Mouse (Mus musculus) myocyte (in vitro differentiated cells): ENCODE measurements at regions not wholly inside any gene's neighbourhood (a gene's known extent, or its start where the extent isn't known, plus 50 kb on each side); places are given as distances from the start of the nearest gene placed in this dataset.
"Not testable (repeated sequence)": the region's sequence is repeated elsewhere in the genome, so short reads cannot be mapped to it uniquely, and the experiment has no call there.

Experiments used
- H3K27me3 ChIP-seq: one replicate; pipeline ENCODE4 v1.6.1; 2011; ENCODE audit not compliant: control insufficient read depth, insufficient read depth, insufficient read length
- H3K36me3 ChIP-seq: one replicate; pipeline ENCODE4 v1.6.1; 2011; ENCODE audit not compliant: control insufficient read depth, insufficient read depth
- H3K4me2 ChIP-seq: one replicate; pipeline ENCODE4 v1.6.1; 2011; ENCODE audit warnings: low read depth, control low read depth
- H3K4me3 ChIP-seq: one replicate; pipeline ENCODE4 v1.5.1; 2011; ENCODE audit warnings: mild to moderate bottlenecking, control low read depth, moderate library complexity
- H3K79me2 ChIP-seq: one replicate; pipeline ENCODE4 v1.6.1; 2011; ENCODE audit not compliant: control insufficient read depth, insufficient read depth
- H3ac ChIP-seq: one replicate; pipeline ENCODE4 v1.6.1; 2011; ENCODE audit not compliant: control insufficient read depth, insufficient read length
- CEBPB ChIP-seq: IDR thresholded peaks from 2 replicates; pipeline ENCODE4 v1.6.1; 2011; ENCODE audit warnings: mild to moderate bottlenecking, moderate library complexity; ENCODE audit not compliant: poor library complexity, insufficient read depth, severe bottlenecking
- E2F4 ChIP-seq: IDR thresholded peaks from one replicate; pipeline ENCODE4 v1.6.1; 2011; ENCODE audit warnings: mild to moderate bottlenecking, control low read depth, moderate library complexity; ENCODE audit not compliant: insufficient read depth
- MAX ChIP-seq: IDR thresholded peaks from one replicate; pipeline ENCODE4 v1.6.1; 2011; ENCODE audit warnings: low read depth, mild to moderate bottlenecking, control low read depth
- MYOD1 ChIP-seq, 3 experiments: IDR thresholded peaks; one replicate each; pipeline ENCODE4 v1.6.1; 2011; ENCODE audit warnings: control low read depth in 2 of 3, low read depth in 2 of 3, mild to moderate bottlenecking in 2 of 3, moderate library complexity in 1 of 3; ENCODE audit not compliant: insufficient read length in 2 of 3, control insufficient read depth in 1 of 3
- MYOG ChIP-seq, 3 experiments: IDR thresholded peaks; one replicate each; pipeline ENCODE4 v1.6.1; 2011; ENCODE audit warnings: control low read depth in 2 of 3, low read depth in 2 of 3, mild to moderate bottlenecking in 2 of 3; ENCODE audit not compliant: insufficient read length in 2 of 3, control insufficient read depth in 1 of 3, insufficient read depth in 1 of 3
- POLR2A ChIP-seq: IDR thresholded peaks from one replicate; pipeline ENCODE4 v1.6.1; 2011; ENCODE audit warnings: low read depth, mild to moderate bottlenecking, control low read depth, moderate library complexity; ENCODE audit not compliant: insufficient read length
- POLR2AphosphoS2 ChIP-seq: IDR thresholded peaks from one replicate; pipeline ENCODE4 v1.6.1; 2011; ENCODE audit warnings: low read depth, control low read depth; ENCODE audit not compliant: insufficient read length
- REST ChIP-seq: IDR thresholded peaks from one replicate; pipeline ENCODE4 v1.6.1; 2011; ENCODE audit warnings: mild to moderate bottlenecking, control low read depth, moderate library complexity; ENCODE audit not compliant: insufficient read depth, insufficient read length
- SRF ChIP-seq: IDR thresholded peaks from one replicate; pipeline ENCODE4 v1.6.1; 2011; ENCODE audit warnings: low read depth; ENCODE audit not compliant: control insufficient read depth, insufficient read length
- TCF12 ChIP-seq: IDR thresholded peaks from one replicate; pipeline ENCODE4 v1.6.1; 2011; ENCODE audit warnings: mild to moderate bottlenecking, control low read depth; ENCODE audit not compliant: poor library complexity, insufficient read depth, severe bottlenecking
- TCF3 ChIP-seq: IDR thresholded peaks from one replicate; pipeline ENCODE4 v1.6.1; 2011; ENCODE audit warnings: low read depth, control low read depth; ENCODE audit not compliant: insufficient read length
- USF1 ChIP-seq: IDR thresholded peaks from one replicate; pipeline ENCODE4 v1.6.1; 2011; ENCODE audit warnings: low read depth, mild to moderate bottlenecking, control low read depth, moderate library complexity

DNA sequence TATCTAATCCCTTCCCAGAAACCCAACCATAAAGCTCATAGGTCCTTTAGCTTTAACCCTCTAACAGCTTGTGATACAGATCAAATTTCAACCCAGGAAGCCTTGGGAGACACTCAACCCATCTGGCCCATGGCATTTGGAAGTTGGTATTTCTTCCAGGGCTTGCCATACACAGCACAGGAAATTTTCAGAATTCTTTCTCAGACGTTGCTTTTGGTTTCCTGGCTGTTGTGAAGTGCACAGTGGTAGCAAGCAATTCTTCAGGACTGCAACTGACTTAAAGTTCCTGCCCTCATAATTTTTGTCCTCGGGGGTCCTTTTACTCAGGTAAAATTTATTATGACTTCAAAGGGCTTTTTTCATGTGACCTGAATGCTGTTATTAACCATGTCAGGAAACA, 264.4 kb downstream of the Gxylt1 start:
- Histone ChIP-seq H3K4me2 (no peak overlapping the region), H3K36me3 (no peaks in the 10 kb centered on the region), H3K27me3 (no peaks in the 10 kb centered on the region), H3ac (no peak overlapping the region), H3K4me3 (no peak overlapping the region), H3K79me2 (no peaks in the 10 kb centered on the region)
- TF ChIP-seq REST = no peak
- TF ChIP-seq MAX = no peak

DNA sequence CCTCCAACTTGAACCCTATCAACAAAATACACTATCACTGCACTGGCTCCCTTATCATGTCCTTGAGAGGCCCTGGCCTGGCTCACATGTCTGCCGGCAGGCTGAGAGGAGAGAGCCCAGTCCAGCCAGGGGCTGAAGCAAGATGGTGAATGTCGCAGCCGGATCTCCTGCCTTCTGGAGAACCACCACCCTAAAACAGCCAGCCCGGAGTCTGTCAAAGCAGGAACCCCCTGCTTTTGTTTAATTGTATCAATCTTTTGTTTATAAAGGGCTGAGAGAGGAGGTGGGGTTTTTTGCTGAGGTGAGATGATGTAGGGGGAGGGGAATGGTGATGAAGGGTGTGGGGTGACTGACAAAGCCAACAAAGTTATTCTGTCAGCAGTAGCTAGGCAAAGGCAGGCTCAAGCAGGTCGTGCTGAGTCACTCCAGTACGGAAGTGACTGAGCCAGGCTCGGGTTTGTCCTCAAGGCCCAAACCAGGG, 269.2 kb downstream of the Gxylt1 start:
- H3K4me3 ChIP-seq = no peak overlapping the region
- TF ChIP-seq POLR2AphosphoS2 (no peak), MYOG (IDR thresholded peaks at IDR 0.05; ENCODE audit: control insufficient read depth in 1 of 3, insufficient read depth in 1 of 3, insufficient read length in 2 of 3, low read depth in 2 of 3) (no peak), SRF (no peak), MAX (no peak), CEBPB (no peak), TCF12 (no peak), POLR2A (no peak), E2F4 (no peak), TCF3 (no peak), REST (no peak), MYOD1 (IDR thresholded peaks at IDR 0.05; ENCODE audit: control insufficient read depth in 1 of 3, insufficient read length in 2 of 3, low read depth in 2 of 3) (no peak), USF1 (no peak)
- H3K36me3 ChIP-seq = no peaks in the 10 kb centered on the region
- no peaks in the 10 kb centered on the region for H3K27me3 ChIP-seq
- H3K79me2 ChIP-seq = no peaks in the 10 kb centered on the region
- H3ac ChIP-seq = no peak overlapping the region
- H3K4me2 ChIP-seq = no peak overlapping the region

DNA sequence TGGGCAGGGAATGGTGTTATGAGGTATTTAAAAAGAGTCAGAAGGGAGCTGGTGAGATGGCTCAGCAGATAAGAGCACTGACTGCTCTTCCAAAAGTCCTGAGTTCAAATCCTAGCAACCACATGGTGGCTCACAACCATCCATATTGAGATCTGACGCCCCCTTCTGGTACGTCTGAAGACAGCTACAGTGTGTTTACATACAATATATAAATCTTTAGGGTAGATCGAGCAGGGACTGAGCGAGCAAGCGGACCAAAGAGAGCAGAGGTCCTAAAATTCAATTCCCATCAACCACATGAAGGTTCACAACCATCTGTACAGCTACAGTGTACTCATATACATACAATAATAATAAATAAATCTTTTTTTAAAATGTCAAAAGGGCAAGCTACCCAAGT, 269.8 kb downstream of the Gxylt1 start:
- H3K36me3 ChIP-seq, H3ac ChIP-seq, H3K4me2 ChIP-seq, H3K27me3 ChIP-seq, H3K4me3 ChIP-seq, H3K79me2 ChIP-seq: not testable (repeated sequence)

DNA sequence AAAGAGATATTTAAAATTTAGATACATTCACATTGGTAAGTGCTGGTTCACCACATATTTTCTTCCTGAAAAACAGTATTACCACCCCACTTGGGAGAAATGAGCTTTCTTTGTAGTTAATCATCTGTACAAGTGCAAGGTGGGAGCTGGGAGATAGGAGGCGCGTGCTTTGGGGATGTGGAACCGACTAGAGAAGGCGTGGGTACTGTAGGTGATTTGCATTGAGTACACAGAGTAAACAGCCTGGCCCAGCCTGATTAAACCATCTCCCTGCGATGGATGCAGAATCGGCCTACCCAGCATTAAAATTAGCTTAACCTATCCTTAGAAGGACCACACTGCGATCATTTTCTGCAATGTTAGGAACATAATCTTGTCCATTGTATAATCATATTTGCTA, 270.4 kb downstream of the Gxylt1 start:
- H3ac ChIP-seq = no peak overlapping the region
- H3K27me3 ChIP-seq = no peaks in the 10 kb centered on the region
- no peaks in the 10 kb centered on the region for H3K79me2 ChIP-seq
- H3K4me2 ChIP-seq = no peak overlapping the region
- no peak overlapping the region for H3K4me3 ChIP-seq
- H3K36me3 ChIP-seq = no peaks in the 10 kb centered on the region
- TF ChIP-seq POLR2A (no peak), TCF12 (no peak), E2F4 (no peak), MYOG (IDR thresholded peaks at IDR 0.05; ENCODE audit: control insufficient read depth in 1 of 3, insufficient read depth in 1 of 3, insufficient read length in 2 of 3, low read depth in 2 of 3) (no peak), SRF (no peak), POLR2AphosphoS2 (no peak), CEBPB (no peak), TCF3 (no peak), MYOD1 (IDR thresholded peaks at IDR 0.05; ENCODE audit: control insufficient read depth in 1 of 3, insufficient read length in 2 of 3, low read depth in 2 of 3) (no peak), MAX (no peak), REST (no peak), USF1 (no peak)

DNA sequence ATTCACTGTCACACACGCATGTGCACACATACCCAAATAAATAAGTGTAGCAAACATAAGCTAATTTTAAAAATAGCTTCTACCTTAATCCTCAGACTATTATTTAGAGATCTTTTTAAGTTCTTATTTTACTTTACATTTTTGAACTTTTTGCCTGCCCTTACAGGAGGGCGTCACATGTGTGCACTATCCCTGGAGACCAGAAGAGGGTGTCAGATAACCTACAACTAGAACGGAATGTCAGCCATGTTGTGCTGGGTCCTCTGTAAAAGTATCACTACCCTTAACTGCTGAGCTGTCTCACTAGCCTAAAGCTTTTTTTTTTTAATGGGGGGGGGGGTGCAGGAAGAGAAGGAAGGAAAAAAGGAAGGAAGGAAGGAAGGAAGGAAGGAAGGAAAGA, 271.7 kb downstream of the Gxylt1 start:
- Histone ChIP-seq H3ac (no peak overlapping the region), H3K4me2 (no peak overlapping the region), H3K4me3 (no peak overlapping the region), H3K36me3 (no peaks in the 10 kb centered on the region), H3K79me2 (no peaks in the 10 kb centered on the region), H3K27me3 (no peaks in the 10 kb centered on the region)
- TF ChIP-seq CEBPB = no peak
- TF ChIP-seq USF1 = no peak
- no peak for TF ChIP-seq POLR2AphosphoS2
- TF ChIP-seq MYOG (IDR thresholded peaks at IDR 0.05; ENCODE audit: control insufficient read depth in 1 of 3, insufficient read depth in 1 of 3, insufficient read length in 2 of 3, low read depth in 2 of 3) = no peak
- no peak for TF ChIP-seq TCF12
- no peak for TF ChIP-seq TCF3
- TF ChIP-seq SRF = no peak
- no peak for TF ChIP-seq MAX
- TF ChIP-seq POLR2A = no peak
- no peak for TF ChIP-seq MYOD1 (IDR thresholded peaks at IDR 0.05; ENCODE audit: control insufficient read depth in 1 of 3, insufficient read length in 2 of 3, low read depth in 2 of 3)
- no peak for TF ChIP-seq E2F4
- no peak for TF ChIP-seq REST
